In the genomic region with DNA sequence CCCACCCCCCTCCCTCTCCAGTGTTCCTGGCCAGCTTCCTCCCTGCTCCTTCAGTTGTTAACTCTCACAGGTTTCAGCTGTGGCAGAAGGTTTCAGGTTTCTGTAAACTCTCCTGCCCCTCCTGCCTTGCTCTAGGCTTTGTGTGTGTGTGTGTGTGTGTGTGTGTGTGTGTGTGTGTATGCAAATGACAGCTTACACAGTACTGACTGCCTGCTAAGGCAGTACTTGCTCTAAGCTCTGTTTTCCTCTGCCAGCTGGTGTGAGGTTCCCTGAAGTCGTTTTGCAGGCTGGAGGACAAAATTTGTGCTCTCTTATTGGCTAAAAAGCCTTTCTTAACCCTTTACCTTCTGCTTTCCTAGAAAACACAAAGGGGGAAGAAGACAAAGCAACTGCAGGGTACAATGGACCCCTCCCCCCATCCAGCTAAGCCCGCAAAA, we compare ENCODE assay signal across 10 mouse cellular contexts. TPM values are rescaled to one million over a fixed set of nuclear protein-coding genes. Genes with fewer than 3 reads are reported as not detected.
A peak's percentile ranks its signal among the peaks of the same experiment; 100 is the strongest.
DNase-seq lines count a peak whose midpoint lies in the region; ATAC-seq lines count a peak whose summit lies in the region.
"Had no signal": no experiment of that assay in that cellular context is flagged by ENCODE, and none has a peak within 500 bp of the region (broad histone marks: within the 10 kb centered on the region; RNA-seq: fewer than 3 reads in every experiment).

No protein-coding gene starts in this region.

- H3K27me3 ChIP-seq in hindbrain, embryonic 10.5 days (ENCODE audit: insufficient read depth, poor library complexity, severe bottlenecking): no peaks in the 10 kb centered on the region
- H3K27me3 ChIP-seq in hindbrain, embryonic 16.5 days (replicated peaks; ENCODE audit: control insufficient read depth, insufficient read depth, low read length): no peaks in the 10 kb centered on the region
- H3K27me3 ChIP-seq in hindbrain, embryonic 11.5 days (ENCODE audit: control insufficient read depth, insufficient read depth, low read length): no peaks in the 10 kb centered on the region
- H3K27me3 ChIP-seq: heart, embryonic 15.5 days had no signal

- H3K9me3 ChIP-seq in hindbrain, embryonic 10.5 days: no peaks in the 10 kb centered on the region
- H3K9me3 ChIP-seq in hindbrain, embryonic 16.5 days (ENCODE audit: control insufficient read depth, low read length): no peaks in the 10 kb centered on the region
- no peaks in the 10 kb centered on the region for H3K9me3 ChIP-seq in hindbrain, embryonic 11.5 days (ENCODE audit: control insufficient read depth, low read length)
- H3K9me3 ChIP-seq: heart, embryonic 15.5 days had no signal

- peak; percentile 66 for DNase-seq in hindbrain, embryonic 10.5 days (ENCODE audit: low spot score)
- peak; percentile 50 for DNase-seq in embryo, embryonic 10 days (ENCODE audit: low spot score)
- DNase-seq in hindbrain, embryonic 11.5 days (ENCODE audit: low spot score): peak; percentile 37
- DNase-seq in lung, postnatal 36 days: peak; percentile 40
- no peak for DNase-seq in c-Kit-positive CD71-positive TER-119-positive erythroid progenitor cells, embryonic 14.5 days (ENCODE audit: low spot score)
- no peak for DNase-seq in thymus, postnatal 10 days (ENCODE audit: low spot score in 2 of 2)
- DNase-seq in thymus, adult 18-20 months: no peak

- H3K36me3 ChIP-seq in hindbrain, embryonic 10.5 days: no peaks in the 10 kb centered on the region
- no peaks in the 10 kb centered on the region for H3K36me3 ChIP-seq in hindbrain, embryonic 16.5 days (ENCODE audit: control insufficient read depth, insufficient read depth, low read length)
- no peaks in the 10 kb centered on the region for H3K36me3 ChIP-seq in hindbrain, embryonic 11.5 days (ENCODE audit: control insufficient read depth, insufficient read depth, low read length)
- H3K36me3 ChIP-seq: heart, embryonic 15.5 days had no signal

- H3K4me1 ChIP-seq in hindbrain, embryonic 10.5 days (replicated peaks): peaks cover 10% of the 10 kb centered on the region
- no peaks in the 10 kb centered on the region for H3K4me1 ChIP-seq in hindbrain, embryonic 16.5 days (ENCODE audit: control insufficient read depth, insufficient read depth, low read depth, low read length)
- H3K4me1 ChIP-seq in hindbrain, embryonic 11.5 days (replicated peaks; ENCODE audit: control insufficient read depth, insufficient read depth, low read length): no peaks in the 10 kb centered on the region
- H3K4me1 ChIP-seq: heart, embryonic 15.5 days had no signal

- no peak for ATAC-seq in hindbrain, embryonic 16.5 days
- ATAC-seq in hindbrain, embryonic 11.5 days (ENCODE audit: low FRiP score): no peak

- H3K4me3 ChIP-seq in hindbrain, embryonic 10.5 days: peak overlapping the region; percentile 18; the same call in 1 of the 2 replicates
- H3K4me3 ChIP-seq in hindbrain, embryonic 16.5 days (ENCODE audit: low read length): no peak overlapping the region
- no peak overlapping the region for H3K4me3 ChIP-seq in hindbrain, embryonic 11.5 days (ENCODE audit: low read depth, low read length)
- H3K4me3 ChIP-seq: erythroblast, embryonic 14.5 days; heart, embryonic 15.5 days had no signal

- WGBS in hindbrain, embryonic 10.5 days: 10% methylated on average over 2 of the region's 2 CpGs
- WGBS in hindbrain, embryonic 16.5 days: 2% methylated on average over 2 of the region's 2 CpGs
- 2% methylated on average over 2 of the region's 2 CpGs for WGBS in hindbrain, embryonic 11.5 days

- H3K4me2 ChIP-seq in hindbrain, embryonic 16.5 days (ENCODE audit: low read length): no peak overlapping the region
- H3K4me2 ChIP-seq in hindbrain, embryonic 11.5 days (replicated peaks; ENCODE audit: low read depth, low read length): no peak overlapping the region
- H3K4me2 ChIP-seq: heart, embryonic 15.5 days had no signal

- H3K27ac ChIP-seq in hindbrain, embryonic 10.5 days: peak overlapping the region; percentile 78
- no peak overlapping the region for H3K27ac ChIP-seq in hindbrain, embryonic 16.5 days (ENCODE audit: low read depth, low read length)
- no peak overlapping the region for H3K27ac ChIP-seq in hindbrain, embryonic 11.5 days (ENCODE audit: low read depth, low read length)
- H3K27ac ChIP-seq: heart, embryonic 15.5 days had no signal

- no peak overlapping the region for H3K9ac ChIP-seq in hindbrain, embryonic 16.5 days (ENCODE audit: low read depth, low read length)
- no peak overlapping the region for H3K9ac ChIP-seq in hindbrain, embryonic 11.5 days (ENCODE audit: low read depth, low read length)
- H3K9ac ChIP-seq: heart, embryonic 15.5 days had no signal

RNA-seq across cellular contexts. Expression of a gene that starts 8.9 kb away (rescaled TPM):
- polyA plus RNA-seq in hindbrain, embryonic 10.5 days (2016; fragmentation: Nextera tagmentation; extraction: Ambion mirVana): not detected in 2 replicates
- polyA plus RNA-seq in hindbrain, embryonic 16.5 days (2015; fragmentation: Nextera tagmentation; extraction: Ambion mirVana): not detected in 2 replicates
- not detected in 2 replicates for polyA plus RNA-seq in hindbrain, embryonic 11.5 days (2014; fragmentation: Nextera tagmentation; extraction: Ambion mirVana)
- polyA plus RNA-seq: erythroblast, embryonic 14.5 days had no signal

RNA-seq across cellular contexts. Expression of a gene that starts 40.7 kb away (rescaled TPM):
- not detected in 2 replicates for polyA plus RNA-seq in hindbrain, embryonic 10.5 days (2016; fragmentation: Nextera tagmentation; extraction: Ambion mirVana)
- polyA plus RNA-seq in hindbrain, embryonic 16.5 days (2015; fragmentation: Nextera tagmentation; extraction: Ambion mirVana): not detected in 2 replicates
- not detected in 2 replicates for polyA plus RNA-seq in hindbrain, embryonic 11.5 days (2014; fragmentation: Nextera tagmentation; extraction: Ambion mirVana)
- polyA plus RNA-seq: erythroblast, embryonic 14.5 days; heart, embryonic 15.5 days had no signal

RNA-seq across cellular contexts. Expression of a gene that starts 42.4 kb away (rescaled TPM):
- polyA plus RNA-seq in hindbrain, embryonic 10.5 days (2016; fragmentation: Nextera tagmentation; extraction: Ambion mirVana): 0.09 TPM in 1 of 2 replicates, not detected in the other
- polyA plus RNA-seq in hindbrain, embryonic 16.5 days (2015; fragmentation: Nextera tagmentation; extraction: Ambion mirVana): not detected in 2 replicates
- polyA plus RNA-seq in hindbrain, embryonic 11.5 days (2014; fragmentation: Nextera tagmentation; extraction: Ambion mirVana): not detected in 2 replicates
- polyA plus RNA-seq: erythroblast, embryonic 14.5 days; heart, embryonic 15.5 days had no signal

Comparison
In these comparisons a context has a peak if more than half of its experiments do, and no peak if none do; other contexts are left out.
1. DNase-seq: peak in hindbrain, embryonic 10.5 days (single experiment), embryo, embryonic 10 days (single experiment), hindbrain, embryonic 11.5 days (single experiment) and lung, postnatal 36 days (single experiment); none in c-Kit-positive CD71-positive TER-119-positive erythroid progenitor cells, embryonic 14.5 days (single experiment), thymus, postnatal 10 days (0 of 2) and thymus, adult 18-20 months (0 of 2).